Mouse (Mus musculus) gastrocnemius, postnatal 36 days (tissue): Measurements from ENCODE around the gene Agbl3. TPM values are rescaled to one million over a fixed set of nuclear protein-coding genes. Genes with fewer than 3 reads are reported as not detected.

Experiments used
- DNase-seq, 2 experiments: peaks; one replicate each; pipeline ENCODE4 v3.0.0; 2022
- intact Hi-C: fragments of 180-260 bp; cut with DNase I; formaldehyde crosslinking; loops from one replicate; pipeline ENCODE4 v1.15.1; 2025
- long read RNA-seq, 2 experiments: library from polyadenylated mRNA; stranded (forward); transcript quantifications; one replicate each; pipeline ENCODE4 v2.0.0; 2021
- total RNA-seq, 2 experiments: library from RNA; stranded (reverse); gene quantifications; 2 replicates each; pipeline ENCODE4 v1.2.3; 2021

Gene Agbl3
- 1 to 10 TPM; 1.0 to 1.8 TPM for total RNA-seq
- long read RNA-seq, experiment 1, partial matches to known transcripts, result 0 of 1 reads
- long read RNA-seq, experiment 1, other reads (novel, unspliced or antisense), result 1 of 1 reads
- long read RNA-seq, experiment 2, partial matches to known transcripts, result 0 of 1 reads
- long read RNA-seq, experiment 2, other reads (novel, unspliced or antisense), result 0 of 1 reads

- intact Hi-C loops, result loop anchor here (2.0 kb wide), 1 partner anchor 96 kb away; no protein-coding TSS in a partner anchor
- peak; percentile 93 for DNase-seq
Observed at GRCm38 (mm10) chr6:34780231-34780942, at the start of gene Agbl3. Gene Agbl3, plus strand, starts transcription at chr6:34780432.

- intact Hi-C loops, result no loop called here
- no peak for DNase-seq
Observed at GRCm38 (mm10) chr6:34731007-34731406, 49.2 kb upstream of the Agbl3 start.

- intact Hi-C loops, result no loop called here
- no peak for DNase-seq
Observed at GRCm38 (mm10) chr6:34731529-34731928, 48.7 kb upstream of the Agbl3 start.

- intact Hi-C loops, result no loop called here
- no peak for DNase-seq
Observed at GRCm38 (mm10) chr6:34734940-34735695, 45.1 kb upstream of the Agbl3 start.

- intact Hi-C loops, result no loop called here
- no peak for DNase-seq
Observed at GRCm38 (mm10) chr6:34736934-34737333, 43.3 kb upstream of the Agbl3 start.

GRCm38 (mm10) chr6:34743946-34744345, 36.3 kb upstream of the Agbl3 start:
- DNase-seq, result no peak
- intact Hi-C loops, result no loop called here

GRCm38 (mm10) chr6:34747846-34748245, 32.4 kb upstream of the Agbl3 start:
- no peak for DNase-seq
- intact Hi-C loops, result no loop called here

- no peak for DNase-seq
- intact Hi-C loops, result no loop called here
Observed at GRCm38 (mm10) chr6:34748566-34748965, 31.7 kb upstream of the Agbl3 start.

- intact Hi-C loops, result no loop called here
- no peak for DNase-seq
Observed at GRCm38 (mm10) chr6:34749526-34749925, 30.7 kb upstream of the Agbl3 start.

GRCm38 (mm10) chr6:34750487-34751120, 29.6 kb upstream of the Agbl3 start:
- intact Hi-C loops, result no loop called here
- DNase-seq, result peak in 1 of 2 experiments; percentile 15

- intact Hi-C loops, result no loop called here
- no peak for DNase-seq
Observed at GRCm38 (mm10) chr6:34751625-34752024, 28.6 kb upstream of the Agbl3 start.

- DNase-seq, result peak in 1 of 2 experiments; percentile 27
- intact Hi-C loops, result loop anchor here (1.0 to 2.0 kb wide), 2 partner anchors 206 to 243 kb away; no protein-coding TSS in a partner anchor
Observed at GRCm38 (mm10) chr6:34754448-34754847, 25.8 kb upstream of the Agbl3 start.

GRCm38 (mm10) chr6:34758340-34758739, 21.9 kb upstream of the Agbl3 start:
- intact Hi-C loops, result no loop called here
- no peak for DNase-seq

- no peak for DNase-seq
- intact Hi-C loops, result loop anchor here (10.0 kb wide), 1 partner anchor 465 kb away; no protein-coding TSS in a partner anchor
Observed at GRCm38 (mm10) chr6:34760023-34760422, 20.2 kb upstream of the Agbl3 start.

GRCm38 (mm10) chr6:34765721-34766120, 14.5 kb upstream of the Agbl3 start:
- no peak for DNase-seq
- intact Hi-C loops, result loop anchor here (10.0 kb wide), 1 partner anchor 471 kb away; no protein-coding TSS in a partner anchor

- intact Hi-C loops, result loop anchor here (10.0 kb wide), 1 partner anchor 475 kb away; no protein-coding TSS in a partner anchor
- DNase-seq, result no peak
Observed at GRCm38 (mm10) chr6:34769984-34770383, 10.2 kb upstream of the Agbl3 start.

- intact Hi-C loops, result no loop called here
Observed at GRCm38 (mm10) chr6:34770491-34770890, 9.7 kb upstream of the Agbl3 start.

GRCm38 (mm10) chr6:34776396-34776795, 3.8 kb upstream of the Agbl3 start:
- no peak for DNase-seq
- intact Hi-C loops, result loop anchor here (5.0 kb wide), 1 partner anchor 151 kb away; no protein-coding TSS in a partner anchor

More at GRCm38 (mm10) chr6:34770491-34770890, 9.7 kb upstream of the Agbl3 start:
- DNase-seq, result no peak

GRCm38 (mm10) chr6:34777094-34777493, 3.1 kb upstream of the Agbl3 start:
- intact Hi-C loops, result loop anchor here (5.0 kb wide), 1 partner anchor 150 kb away; no protein-coding TSS in a partner anchor
- DNase-seq, result no peak

GRCm38 (mm10) chr6:34777981-34778668, 2.1 kb upstream of the Agbl3 start:
- DNase-seq, result no peak
- intact Hi-C loops, result loop anchor here (5.0 kb wide), 1 partner anchor 149 kb away; no protein-coding TSS in a partner anchor
